Mouse (Mus musculus) kidney, postnatal 0 days (tissue): ENCODE measurements around the gene Olfr183. TPM values are rescaled to one million over a fixed set of nuclear protein-coding genes. Genes with fewer than 3 reads are reported as not detected.

Source experiments
- ATAC-seq: fragments of 200-750 bp; cut with Nextera tagmentation; replicated peaks from 2 replicates; pipeline ENCODE4 v1.8.0; 2017; ENCODE audit warnings: low read depth, moderate number of reproducible peaks, moderate TSS enrichment, moderate library complexity; ENCODE audit not compliant: low FRiP score
- DNase-seq: peaks from one replicate; pipeline ENCODE4 v3.0.0-alpha.2; 2016; ENCODE audit warnings: low spot score
- H3K27ac ChIP-seq: fragments of 300-500 bp; sonication (generic); 2 replicates; pipeline ENCODE4 v1.5.1; 2014; ENCODE audit warnings: mild to moderate bottlenecking
- H3K27me3 ChIP-seq: fragments of 300-500 bp; sonication (generic); 2 replicates; pipeline ENCODE4 v1.6.1; 2014; ENCODE audit warnings: low read length, mixed read lengths; ENCODE audit not compliant: insufficient read depth
- H3K36me3 ChIP-seq: fragments of 300-500 bp; sonication (generic); 2 replicates; pipeline ENCODE4 v1.6.1; 2014; ENCODE audit warnings: low read length, mixed read lengths; ENCODE audit not compliant: insufficient read depth
- H3K4me1 ChIP-seq: fragments of 300-500 bp; sonication (generic); replicated peaks from 2 replicates; pipeline ENCODE4 v1.6.1; 2014; ENCODE audit warnings: antibody characterized with exemption, low read length, mixed read lengths; ENCODE audit not compliant: insufficient read depth
- H3K4me2 ChIP-seq: fragments of 300-500 bp; sonication (generic); 2 replicates; pipeline ENCODE4 v1.6.1; 2014; ENCODE audit warnings: mild to moderate bottlenecking, low read length, moderate library complexity, mixed read lengths
- H3K4me3 ChIP-seq: fragments of 300-500 bp; sonication (generic); replicated peaks from 2 replicates; pipeline ENCODE4 v1.5.1; 2014; ENCODE audit warnings: low read depth, low read length
- H3K9ac ChIP-seq: fragments of 300-500 bp; sonication (generic); 2 replicates; pipeline ENCODE4 v1.6.1; 2014; ENCODE audit warnings: low read depth, low read length
- H3K9me3 ChIP-seq: fragments of 300-500 bp; sonication (generic); replicated peaks from 2 replicates; pipeline ENCODE4 v1.6.1; 2016; ENCODE audit warnings: low read length, inconsistent platforms, mixed read lengths
- CTCF ChIP-seq: IDR thresholded peaks from 2 replicates; pipeline ENCODE4 v1.5.1; 2016; ENCODE audit warnings: antibody characterized with exemption, low read depth, mild to moderate bottlenecking, moderate library complexity
- WGBS: fragments of 180-500 bp; shearing (Covaris S2); extraction: QIAGEN DNeasy Blood & Tissue Kit; methylation state at CpG from one replicate; pipeline ENCODE4 v1.1.7; 2014; 5-methylcytosine and 5-hydroxymethylcytosine counted together
- polyA plus RNA-seq: library from polyadenylated mRNA; unstranded; fragments of >200 nt; fragmentation: Nextera tagmentation; extraction: Ambion mirVana; gene quantifications from 2 replicates; pipeline ENCODE4 v1.2.1, GENCODE M21; 2015

Olfr183 gene
- not detected in 2 replicates for polyA plus RNA-seq

GRCm38 (mm10) chr16:58995057-58995456, at the start of gene Olfr183:
Gene Olfr183 (plus strand): TSS chr16:58995357.
- H3K4me3 ChIP-seq: no peak within 1 kb of the TSS
- WGBS: 72% methylated on average over 2 of the region's 2 CpGs
- TF ChIP-seq CTCF: no peak
- no peaks in the 10 kb centered on the region for H3K9me3 ChIP-seq
- H3K27ac ChIP-seq: no peak within 1 kb of the TSS
- H3K4me1 ChIP-seq: no peaks in the 10 kb centered on the region
- H3K4me2 ChIP-seq: no peak within 1 kb of the TSS
- no peaks in the 10 kb centered on the region for H3K27me3 ChIP-seq
- DNase-seq (no peak), ATAC-seq (no peak)
- no peaks in the 10 kb centered on the region for H3K36me3 ChIP-seq
- no peak within 1 kb of the TSS for H3K9ac ChIP-seq

- Histone ChIP-seq H3K27ac (no peak overlapping the region), H3K4me3 (no peak overlapping the region), H3K36me3 (no peaks in the 10 kb centered on the region), H3K27me3 (no peaks in the 10 kb centered on the region), H3K9ac (no peak overlapping the region), H3K9me3 (no peaks in the 10 kb centered on the region), H3K4me1 (no peaks in the 10 kb centered on the region), H3K4me2 (no peak overlapping the region)
- ATAC-seq (no peak), DNase-seq (no peak)
- no peak for TF ChIP-seq CTCF
Measured at GRCm38 (mm10) chr16:59007146-59007545, 12.0 kb downstream of the Olfr183 start.

- TF ChIP-seq CTCF: no peak
- WGBS: 72% methylated on average over 2 of the region's 2 CpGs
- DNase-seq: no peak
Measured at GRCm38 (mm10) chr16:59013357-59014018, 18.3 kb downstream of the Olfr183 start.

GRCm38 (mm10) chr16:59030191-59030590, 35.0 kb downstream of the Olfr183 start, which contains the start of gene Olfr186:
Gene Olfr186 (minus strand): TSS chr16:59030291.
- WGBS: 87% methylated on average over 4 of the region's 4 CpGs
- Histone ChIP-seq H3K36me3 (no peaks in the 10 kb centered on the region), H3K4me3 (no peak within 1 kb of the TSS), H3K4me1 (no peaks in the 10 kb centered on the region), H3K27me3 (no peaks in the 10 kb centered on the region), H3K9me3 (no peaks in the 10 kb centered on the region), H3K27ac (no peak within 1 kb of the TSS), H3K4me2 (no peak within 1 kb of the TSS), H3K9ac (no peak within 1 kb of the TSS)
- no peak for TF ChIP-seq CTCF
- DNase-seq (no peak), ATAC-seq (no peak)

More at GRCm38 (mm10) chr16:59013357-59014018, 18.3 kb downstream of the Olfr183 start:
- Histone ChIP-seq H3K4me2 (no peak overlapping the region), H3K9ac (no peak overlapping the region), H3K4me3 (no peak overlapping the region), H3K9me3 (no peaks in the 10 kb centered on the region), H3K27me3 (no peaks in the 10 kb centered on the region), H3K27ac (no peak overlapping the region), H3K4me1 (no peaks in the 10 kb centered on the region), H3K36me3 (no peaks in the 10 kb centered on the region)
- no peak for ATAC-seq

GRCm38 (mm10) chr16:59039710-59040109, 44.6 kb downstream of the Olfr183 start, which contains the start of gene Olfr187:
Gene Olfr187 (minus strand): TSS chr16:59039767.
- Histone ChIP-seq H3K4me1 (no peaks in the 10 kb centered on the region), H3K9me3 (no peaks in the 10 kb centered on the region), H3K4me2 (no peak within 1 kb of the TSS), H3K4me3 (no peak within 1 kb of the TSS), H3K9ac (no peak within 1 kb of the TSS), H3K27ac (no peak within 1 kb of the TSS), H3K27me3 (no peaks in the 10 kb centered on the region), H3K36me3 (no peaks in the 10 kb centered on the region)
- DNase-seq (no peak), ATAC-seq (no peak)
- WGBS: 78% methylated on average over 7 of the region's 7 CpGs
- no peak for TF ChIP-seq CTCF

- H3K36me3 ChIP-seq: no peaks in the 10 kb centered on the region
- no peaks in the 10 kb centered on the region for H3K9me3 ChIP-seq
- DNase-seq: no peak
- no peaks in the 10 kb centered on the region for H3K27me3 ChIP-seq
- no peak overlapping the region for H3K27ac ChIP-seq
- 83% methylated on average over 3 of the region's 3 CpGs for WGBS
- H3K4me2 ChIP-seq: no peak overlapping the region
- no peak overlapping the region for H3K9ac ChIP-seq
- no peak for ATAC-seq
- no peak for TF ChIP-seq CTCF
- H3K4me1 ChIP-seq: no peaks in the 10 kb centered on the region
- H3K4me3 ChIP-seq: no peak overlapping the region
Measured at GRCm38 (mm10) chr16:59045835-59046234, 50.7 kb downstream of the Olfr183 start.

GRCm38 (mm10) chr16:59047579-59047978, 52.4 kb downstream of the Olfr183 start:
- DNase-seq (no peak), ATAC-seq (no peak)
- no peak overlapping the region for H3K27ac ChIP-seq
- no peak overlapping the region for H3K9ac ChIP-seq
- no peaks in the 10 kb centered on the region for H3K4me1 ChIP-seq
- H3K36me3 ChIP-seq: no peaks in the 10 kb centered on the region
- H3K27me3 ChIP-seq: no peaks in the 10 kb centered on the region
- no peak for TF ChIP-seq CTCF
- H3K4me3 ChIP-seq: no peak overlapping the region
- 62% methylated on average over 4 of the region's 4 CpGs for WGBS
- H3K9me3 ChIP-seq: no peaks in the 10 kb centered on the region
- no peak overlapping the region for H3K4me2 ChIP-seq
